Mouse (Mus musculus) cortical plate, adult 2 months (tissue): ENCODE results near the gene Lbx1. TPM values are rescaled to one million over a fixed set of nuclear protein-coding genes. Genes with fewer than 3 reads are reported as not detected.

Source experiments
- H3K27ac ChIP-seq: fragments of 200-500 bp; 2 replicates; pipeline ENCODE4 v1.5.1; 2012; ENCODE audit warnings: low read length, control low read depth, inconsistent platforms; ENCODE audit not compliant: insufficient read depth
- H3K4me1 ChIP-seq: fragments of 200-500 bp; 2 replicates; pipeline ENCODE4 v1.6.1; 2011; ENCODE audit warnings: low read length; ENCODE audit not compliant: control insufficient read depth, insufficient read depth
- H3K4me3 ChIP-seq: fragments of 200-500 bp; 2 replicates; pipeline ENCODE4 v1.5.1; 2011; ENCODE audit warnings: mild to moderate bottlenecking, low read length, control low read depth; ENCODE audit not compliant: insufficient read depth
- CTCF ChIP-seq: fragments of 200-500 bp; IDR thresholded peaks from 2 replicates; pipeline ENCODE4 v1.5.1; 2011; ENCODE audit warnings: mild to moderate bottlenecking, control low read depth, low read length; ENCODE audit not compliant: insufficient read depth; ENCODE audit errors: extremely low read depth
- POLR2A ChIP-seq: fragments of 200-500 bp; IDR thresholded peaks from 2 replicates; pipeline ENCODE4 v1.6.1; 2011; ENCODE audit warnings: mild to moderate bottlenecking, low read length, control low read depth; ENCODE audit not compliant: insufficient read depth; ENCODE audit errors: extremely low read depth
- polyA plus RNA-seq: library from polyadenylated mRNA; depleted of rRNA; stranded (reverse); fragments of >200 nt; gene quantifications from 2 replicates; pipeline ENCODE4 v1.2.3, GENCODE M21; 2012; rRNA removed

Gene Lbx1
- polyA plus RNA-seq, result 0.04 TPM in 1 of 2 replicates, not detected in the other

- H3K4me3 ChIP-seq, result no peak within 1 kb of the TSS
- H3K27ac ChIP-seq, result no peak within 1 kb of the TSS
- no peaks in the 10 kb centered on the region for H3K4me1 ChIP-seq
- no peak for TF ChIP-seq POLR2A
- no peak for TF ChIP-seq CTCF
Observed at GRCm38 (mm10) chr19:45235766-45236362, at the start of gene Lbx1. Gene Lbx1 (minus strand): TSS chr19:45235812.

GRCm38 (mm10) chr19:45283302-45283701, 47.7 kb upstream of the Lbx1 start:
- no peak overlapping the region for H3K4me3 ChIP-seq
- H3K4me1 ChIP-seq, result no peaks in the 10 kb centered on the region; the same call in 1 of the 2 replicates
- no peak for TF ChIP-seq POLR2A
- TF ChIP-seq CTCF, result peak; percentile 62
- no peak overlapping the region for H3K27ac ChIP-seq

- TF ChIP-seq POLR2A (no peak), CTCF (no peak)
- Histone ChIP-seq H3K4me3 (no peak overlapping the region), H3K27ac (no peak overlapping the region), H3K4me1 (no peaks in the 10 kb centered on the region)
Observed at GRCm38 (mm10) chr19:45276196-45276595, 40.6 kb upstream of the Lbx1 start.

GRCm38 (mm10) chr19:45271986-45272385, 36.4 kb upstream of the Lbx1 start:
- no peak for TF ChIP-seq POLR2A
- no peak for TF ChIP-seq CTCF
- H3K27ac ChIP-seq, result no peak overlapping the region
- no peaks in the 10 kb centered on the region for H3K4me1 ChIP-seq
- no peak overlapping the region for H3K4me3 ChIP-seq

- no peak overlapping the region for H3K27ac ChIP-seq
- H3K4me3 ChIP-seq, result no peak overlapping the region
- no peak for TF ChIP-seq CTCF
- TF ChIP-seq POLR2A, result no peak
- H3K4me1 ChIP-seq, result no peaks in the 10 kb centered on the region
Observed at GRCm38 (mm10) chr19:45262995-45263394, 27.4 kb upstream of the Lbx1 start.

- TF ChIP-seq POLR2A (no peak), CTCF (no peak)
- H3K27ac ChIP-seq, result no peak overlapping the region
- no peaks in the 10 kb centered on the region for H3K4me1 ChIP-seq
- no peak overlapping the region for H3K4me3 ChIP-seq
Observed at GRCm38 (mm10) chr19:45257414-45258326, 22.1 kb upstream of the Lbx1 start.

GRCm38 (mm10) chr19:45254806-45255205, 19.2 kb upstream of the Lbx1 start:
- TF ChIP-seq CTCF (no peak), POLR2A (no peak)
- Histone ChIP-seq H3K4me1 (no peaks in the 10 kb centered on the region), H3K4me3 (no peak overlapping the region), H3K27ac (no peak overlapping the region)

GRCm38 (mm10) chr19:45252436-45252835, 16.8 kb upstream of the Lbx1 start:
- no peak overlapping the region for H3K4me3 ChIP-seq
- no peak for TF ChIP-seq POLR2A
- no peak for TF ChIP-seq CTCF
- H3K4me1 ChIP-seq, result no peaks in the 10 kb centered on the region
- H3K27ac ChIP-seq, result no peak overlapping the region

- TF ChIP-seq CTCF, result no peak
- no peak overlapping the region for H3K27ac ChIP-seq
- no peaks in the 10 kb centered on the region for H3K4me1 ChIP-seq
- H3K4me3 ChIP-seq, result no peak overlapping the region
Observed at GRCm38 (mm10) chr19:45248691-45249090, 13.1 kb upstream of the Lbx1 start.
